Comparison of ENCODE assay signal across 29 mouse cellular contexts in the genomic region with DNA sequence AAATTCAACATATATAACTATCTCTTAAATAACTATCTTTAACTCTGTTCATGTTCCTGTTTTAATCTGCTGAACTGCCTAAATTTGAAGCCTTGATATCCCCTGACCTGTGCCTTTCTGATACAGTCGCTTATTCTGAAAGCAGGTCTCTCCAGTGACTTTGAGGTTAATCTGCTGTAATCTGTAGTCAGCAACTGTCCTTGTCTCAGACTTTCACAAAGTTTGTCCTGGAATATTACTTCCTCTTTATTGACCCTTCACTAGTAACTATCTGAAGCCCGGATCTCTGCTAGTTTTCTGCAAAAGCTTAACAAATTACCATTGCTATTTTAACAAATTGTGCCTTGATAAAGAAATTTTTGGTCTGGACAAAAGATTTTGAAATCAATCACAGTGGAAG.
"Had no signal": no experiment of that assay in that cellular context is flagged by ENCODE, and none has a peak within 500 bp of the region (broad histone marks: within the 10 kb centered on the region; RNA-seq: fewer than 3 reads in every experiment).

No protein-coding gene starts in this region.

- H3K27me3 ChIP-seq: limb, embryonic 12.5 days; limb, embryonic 13.5 days; limb, embryonic 15.5 days; liver, embryonic 12.5 days; liver, embryonic 13.5 days; liver, embryonic 15.5 days; lung, embryonic 15.5 days; megakaryocyte, embryonic 14.5 days; midbrain, embryonic 12.5 days; midbrain, embryonic 13.5 days; midbrain, embryonic 15.5 days had no signal

- H3K4me3 ChIP-seq: limb, embryonic 10.5 days; limb, embryonic 12.5 days; limb, embryonic 13.5 days; limb, embryonic 15.5 days; liver, embryonic 12.5 days; liver, embryonic 13.5 days; liver, embryonic 15.5 days; lung, embryonic 15.5 days; midbrain, embryonic 10.5 days; midbrain, embryonic 12.5 days; midbrain, embryonic 13.5 days; midbrain, embryonic 15.5 days; myocyte had no signal

- H3K9me3 ChIP-seq: limb, embryonic 10.5 days; limb, embryonic 12.5 days; limb, embryonic 13.5 days; limb, embryonic 15.5 days; liver, embryonic 12.5 days; liver, embryonic 13.5 days; liver, embryonic 15.5 days; lung, embryonic 15.5 days; megakaryocyte, embryonic 14.5 days; midbrain, embryonic 10.5 days; midbrain, embryonic 12.5 days; midbrain, embryonic 13.5 days; midbrain, embryonic 15.5 days had no signal

- H3K36me3 ChIP-seq: limb, embryonic 10.5 days; limb, embryonic 15.5 days; liver, embryonic 15.5 days; lung, embryonic 15.5 days; midbrain, embryonic 10.5 days; midbrain, embryonic 12.5 days; midbrain, embryonic 13.5 days; midbrain, embryonic 15.5 days had no signal

- H3K4me1 ChIP-seq: limb, embryonic 15.5 days; liver, embryonic 12.5 days; liver, embryonic 13.5 days; liver, embryonic 15.5 days; lung, embryonic 15.5 days; midbrain, embryonic 10.5 days; midbrain, embryonic 12.5 days; midbrain, embryonic 13.5 days; midbrain, embryonic 15.5 days had no signal

- H3K9ac ChIP-seq: limb, embryonic 12.5 days; limb, embryonic 13.5 days; limb, embryonic 15.5 days; liver, embryonic 12.5 days; liver, embryonic 13.5 days; liver, embryonic 14.5 days; liver, embryonic 15.5 days; liver, postnatal 0 days; lung, embryonic 14.5 days; lung, embryonic 15.5 days; midbrain, embryonic 12.5 days; midbrain, embryonic 13.5 days; midbrain, embryonic 15.5 days had no signal

- ATAC-seq: liver, embryonic 12.5 days; liver, postnatal 0 days; lung, postnatal 0 days; midbrain, embryonic 13.5 days; midbrain, embryonic 15.5 days; midbrain, embryonic 16.5 days had no signal

- H3K27ac ChIP-seq: limb, embryonic 10.5 days; limb, embryonic 12.5 days; limb, embryonic 13.5 days; limb, embryonic 15.5 days; liver, embryonic 12.5 days; liver, embryonic 13.5 days; liver, embryonic 14.5 days; liver, embryonic 15.5 days; lung, embryonic 15.5 days; macrophage; midbrain, embryonic 10.5 days; midbrain, embryonic 12.5 days; midbrain, embryonic 13.5 days; midbrain, embryonic 15.5 days had no signal

- DNase-seq: left cerebral cortex, postnatal 4 days; liver; liver, embryonic 13.5 days; liver, postnatal 0 days; lung, adult 18-20 months; lung, adult 2 months; lung, embryonic 14.5 days; lung, postnatal 10 days; lung, postnatal 14 days; lung, postnatal 36 days; lung, postnatal 4 days; midbrain, embryonic 14.5 days had no signal
